Mouse (Mus musculus): ENCODE results near the gene Trim67. TPM values are rescaled to one million over a fixed set of nuclear protein-coding genes. Genes with fewer than 3 reads are reported as not detected.
"Not testable (repeated sequence)": the region's sequence is repeated elsewhere in the genome, so short reads cannot be mapped to it uniquely, and the experiment has no call there.

Gene Trim67
- total RNA-seq, 2 experiments from 2014 or later: 2.9 to 3.1 TPM

- peak; percentile 16 to 61 for DNase-seq (ENCODE audit: low spot score in 2 of 2)
- Histone ChIP-seq H3K27ac (peak overlapping the region; percentile 57; the same call in 1 of the 2 replicates), H3K4me3 (no peak overlapping the region)
- TF ChIP-seq CTCF (conservative IDR thresholded peaks at IDR 0.05): peak; percentile 94
Observed at GRCm38 (mm10) chr8:124827387-124827786, 34.5 kb downstream of the Trim67 start.

GRCm38 (mm10) chr8:124828561-124829240 lies 35.8 kb downstream of the Trim67 start:
- DNase-seq (ENCODE audit: low spot score in 2 of 2): peak; percentile 42 to 58
- no peak overlapping the region for H3K4me3 ChIP-seq
- TF ChIP-seq CTCF (conservative IDR thresholded peaks at IDR 0.05): no peak
- H3K27ac ChIP-seq: 0 out of 2 replicates have a peak overlapping the region, but pooled peaks have one; percentile 18

- DNase-seq (ENCODE audit: low spot score in 2 of 2): no peak
- no peak for TF ChIP-seq CTCF (conservative IDR thresholded peaks at IDR 0.05)
- Histone ChIP-seq H3K27ac (no peak overlapping the region), H3K4me3 (no peak overlapping the region)
Observed at GRCm38 (mm10) chr8:124830050-124830449, 37.2 kb downstream of the Trim67 start.

GRCm38 (mm10) chr8:124831531-124831930 lies 38.6 kb downstream of the Trim67 start:
- TF ChIP-seq CTCF (conservative IDR thresholded peaks at IDR 0.05): no peak
- H3K27ac ChIP-seq: no peak overlapping the region
- no peak overlapping the region for H3K4me3 ChIP-seq
- DNase-seq (ENCODE audit: low spot score in 2 of 2): no peak

GRCm38 (mm10) chr8:124831941-124832340 lies 39.0 kb downstream of the Trim67 start:
- Histone ChIP-seq H3K4me3 (no peak overlapping the region), H3K27ac (no peak overlapping the region)
- DNase-seq (ENCODE audit: low spot score in 2 of 2): no peak
- no peak for TF ChIP-seq CTCF (conservative IDR thresholded peaks at IDR 0.05)

GRCm38 (mm10) chr8:124833430-124834205 lies 40.7 kb downstream of the Trim67 start:
- Histone ChIP-seq H3K4me3 (no peak overlapping the region), H3K27ac (no peak overlapping the region)
- no peak for TF ChIP-seq CTCF (conservative IDR thresholded peaks at IDR 0.05)
- DNase-seq (ENCODE audit: low spot score in 2 of 2): no peak

GRCm38 (mm10) chr8:124835848-124836247 lies 43.0 kb downstream of the Trim67 start:
- no peak overlapping the region for H3K4me3 ChIP-seq
- DNase-seq (ENCODE audit: low spot score in 2 of 2): no peak
- no peak for TF ChIP-seq CTCF (conservative IDR thresholded peaks at IDR 0.05)
- no peak overlapping the region for H3K27ac ChIP-seq

GRCm38 (mm10) chr8:124836273-124836672 lies 43.4 kb downstream of the Trim67 start:
- TF ChIP-seq CTCF (conservative IDR thresholded peaks at IDR 0.05): no peak
- H3K27ac ChIP-seq: no peak overlapping the region
- DNase-seq (ENCODE audit: low spot score in 2 of 2): no peak
- H3K4me3 ChIP-seq: no peak overlapping the region

- no peak overlapping the region for H3K27ac ChIP-seq
- no peak for TF ChIP-seq CTCF (conservative IDR thresholded peaks at IDR 0.05)
- DNase-seq (ENCODE audit: low spot score in 2 of 2): no peak
- no peak overlapping the region for H3K4me3 ChIP-seq
Observed at GRCm38 (mm10) chr8:124836907-124837306, 44.0 kb downstream of the Trim67 start.

GRCm38 (mm10) chr8:124837956-124838355 lies 45.1 kb downstream of the Trim67 start:
- Histone ChIP-seq H3K27ac (no peak overlapping the region), H3K4me3 (no peak overlapping the region)
- no peak for DNase-seq (ENCODE audit: low spot score in 2 of 2)
- TF ChIP-seq CTCF (conservative IDR thresholded peaks at IDR 0.05): no peak

- TF ChIP-seq CTCF (conservative IDR thresholded peaks at IDR 0.05): no peak
- H3K4me3 ChIP-seq: no peak overlapping the region
Observed at GRCm38 (mm10) chr8:124839371-124839770, 46.5 kb downstream of the Trim67 start.

GRCm38 (mm10) chr8:124840900-124841299 lies 48.0 kb downstream of the Trim67 start:
- no peak for DNase-seq (ENCODE audit: low spot score in 2 of 2)
- H3K27ac ChIP-seq: no peak overlapping the region
- no peak overlapping the region for H3K4me3 ChIP-seq
- TF ChIP-seq CTCF (conservative IDR thresholded peaks at IDR 0.05): no peak

More at GRCm38 (mm10) chr8:124839371-124839770, 46.5 kb downstream of the Trim67 start:
- DNase-seq (ENCODE audit: low spot score in 2 of 2): no peak
- no peak overlapping the region for H3K27ac ChIP-seq

GRCm38 (mm10) chr8:124841775-124842174 lies 48.9 kb downstream of the Trim67 start:
- H3K4me3 ChIP-seq: no peak overlapping the region
- DNase-seq (ENCODE audit: low spot score in 2 of 2): no peak
- no peak overlapping the region for H3K27ac ChIP-seq
- TF ChIP-seq CTCF (conservative IDR thresholded peaks at IDR 0.05): no peak

GRCm38 (mm10) chr8:124842929-124843328 lies 50.0 kb downstream of the Trim67 start:
- H3K27ac ChIP-seq; DNase-seq (ENCODE audit: low spot score in 2 of 2); H3K4me3 ChIP-seq: not testable (repeated sequence)
